Mouse (Mus musculus) ovary, postnatal 36 days (tissue): ENCODE results near the gene 1700021F05Rik.

Experiments
- DNase-seq: peaks from one replicate; pipeline ENCODE4 v3.0.0; 2022; ENCODE audit warnings: low spot score, mixed read lengths

Gene 1700021F05Rik

DNA sequence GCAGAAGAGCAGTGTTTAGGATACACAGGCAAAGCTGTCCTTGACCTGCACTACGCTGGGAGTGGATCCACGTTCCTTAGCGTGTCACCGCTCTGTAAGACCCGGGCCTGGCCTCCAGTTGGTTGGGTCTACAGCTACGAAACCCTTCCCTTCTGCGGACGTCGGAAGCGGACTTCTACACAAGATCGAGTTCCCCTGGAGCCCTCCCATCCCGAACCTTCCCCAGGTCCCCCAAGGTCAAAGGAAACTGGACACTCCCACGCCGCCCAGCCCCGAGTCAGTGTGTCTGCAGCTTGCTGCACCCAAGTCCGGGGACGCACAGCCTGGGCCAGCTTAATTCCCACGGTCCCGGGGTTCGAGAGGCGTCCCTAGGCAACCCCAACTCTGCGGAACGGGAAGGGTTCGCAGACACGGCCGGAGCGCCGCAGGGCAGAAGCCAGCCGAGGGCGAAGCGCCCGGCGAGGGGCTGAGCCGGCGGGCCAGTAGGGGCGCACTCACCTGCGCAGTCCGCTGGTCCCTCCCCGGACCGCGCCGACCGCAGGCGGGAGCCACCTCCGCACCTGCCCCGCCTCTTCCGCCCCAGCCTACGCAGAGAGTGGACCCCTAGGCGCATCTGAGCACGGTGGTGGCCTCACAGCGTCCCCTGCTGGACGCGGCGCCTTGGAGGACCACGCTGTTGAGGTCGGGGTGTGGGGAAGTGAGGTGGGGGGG, at the start of gene 1700021F05Rik:
TSS of gene 1700021F05Rik (minus strand) at position 553 of the 711 bp plus-strand sequence.
- peak; percentile 95 for DNase-seq

DNA sequence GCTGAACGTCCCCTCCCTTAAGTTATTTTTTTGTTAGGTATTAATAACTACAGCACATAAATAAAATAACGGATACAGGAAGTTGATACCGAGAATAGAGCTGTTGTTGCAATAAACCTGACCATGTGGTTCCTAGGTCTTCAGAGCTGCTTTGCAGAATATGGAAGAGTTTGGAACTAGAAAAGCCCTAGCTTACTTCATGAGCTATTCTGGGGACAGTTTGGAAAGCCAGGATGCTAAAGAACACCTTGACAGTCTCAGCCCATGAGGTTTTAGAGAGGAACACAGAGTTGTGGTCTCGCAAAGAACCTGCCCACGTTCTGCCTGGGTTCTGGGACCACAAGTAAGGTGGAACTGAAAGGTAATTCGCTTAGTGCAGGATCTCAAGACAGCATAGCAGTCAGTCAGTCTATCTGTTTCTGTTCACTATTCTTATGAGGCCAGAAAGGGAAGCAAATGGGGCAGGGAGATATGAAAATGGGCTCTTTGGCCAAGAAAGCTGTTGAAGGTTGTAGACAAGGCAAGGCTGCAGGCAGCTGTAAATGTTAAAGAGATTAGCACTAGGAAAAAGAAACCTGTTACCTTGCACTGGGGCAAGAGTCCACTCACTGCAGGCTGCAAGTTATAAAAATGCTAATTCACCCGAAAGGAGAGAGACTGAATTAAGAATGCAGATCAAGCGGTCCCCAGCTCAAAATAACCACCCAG, 47.8 kb upstream of the 1700021F05Rik start:
- DNase-seq: no peak

DNA sequence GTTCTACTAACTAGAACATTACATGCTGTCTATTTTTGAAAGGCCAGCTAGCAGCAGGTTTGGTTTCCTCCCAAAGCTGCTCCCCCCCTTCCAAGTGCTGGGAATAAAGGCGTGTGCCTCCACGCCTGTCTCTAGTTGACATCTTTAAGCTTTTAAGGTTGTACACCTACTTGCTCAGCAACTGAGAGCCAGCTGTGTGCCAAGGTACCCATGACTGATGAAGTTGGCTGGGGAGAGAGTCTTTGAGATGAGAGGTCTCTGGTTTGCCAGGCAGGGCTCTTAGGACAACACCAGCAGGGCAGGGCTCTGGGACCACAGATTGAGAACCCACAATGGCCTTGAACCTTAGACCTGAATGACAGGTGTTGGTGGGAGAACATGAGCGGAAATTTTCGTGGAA, 43.7 kb upstream of the 1700021F05Rik start:
- DNase-seq: no peak

DNA sequence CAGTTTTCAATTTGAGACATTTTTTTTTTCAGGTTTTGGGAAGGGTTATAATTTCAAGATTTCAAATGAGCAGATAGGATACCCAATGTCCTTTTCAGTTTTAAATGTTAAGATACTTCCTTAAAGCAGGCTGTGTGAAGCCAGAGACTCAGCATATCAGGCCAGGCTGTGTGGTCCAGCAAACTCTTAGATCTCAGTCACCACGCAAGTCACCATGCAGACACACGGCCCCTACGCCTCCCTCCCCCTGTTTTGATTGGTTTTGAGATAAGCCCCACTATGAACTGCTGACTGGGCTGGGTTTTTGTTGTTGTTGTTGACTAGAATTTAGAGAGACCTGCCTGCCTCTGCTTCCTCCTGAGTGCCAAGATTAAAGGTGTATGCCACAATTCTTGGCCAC, 40.5 kb upstream of the 1700021F05Rik start:
- no peak for DNase-seq

DNA sequence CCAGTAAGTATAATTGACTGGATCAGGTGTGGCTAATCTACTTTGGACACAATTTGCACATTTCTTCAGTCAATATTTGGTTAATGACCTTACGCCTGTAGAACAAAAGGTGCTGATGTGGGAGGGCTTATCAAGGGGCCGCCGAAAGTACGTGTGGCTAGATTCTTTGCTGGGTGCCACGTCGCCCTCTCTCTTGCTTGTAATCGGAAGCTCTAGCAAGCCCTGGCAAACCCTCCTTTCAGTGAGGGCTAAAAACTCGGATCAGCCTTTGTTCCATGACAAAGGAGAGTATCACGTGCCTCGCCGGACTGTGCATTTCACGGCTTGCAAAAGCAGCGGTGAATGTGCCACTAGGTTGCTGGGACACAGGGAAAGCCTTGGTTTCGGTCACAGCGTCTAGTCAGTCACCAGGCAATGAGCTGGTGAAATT, 39.9 kb upstream of the 1700021F05Rik start:
- peak; percentile 51 for DNase-seq

DNA sequence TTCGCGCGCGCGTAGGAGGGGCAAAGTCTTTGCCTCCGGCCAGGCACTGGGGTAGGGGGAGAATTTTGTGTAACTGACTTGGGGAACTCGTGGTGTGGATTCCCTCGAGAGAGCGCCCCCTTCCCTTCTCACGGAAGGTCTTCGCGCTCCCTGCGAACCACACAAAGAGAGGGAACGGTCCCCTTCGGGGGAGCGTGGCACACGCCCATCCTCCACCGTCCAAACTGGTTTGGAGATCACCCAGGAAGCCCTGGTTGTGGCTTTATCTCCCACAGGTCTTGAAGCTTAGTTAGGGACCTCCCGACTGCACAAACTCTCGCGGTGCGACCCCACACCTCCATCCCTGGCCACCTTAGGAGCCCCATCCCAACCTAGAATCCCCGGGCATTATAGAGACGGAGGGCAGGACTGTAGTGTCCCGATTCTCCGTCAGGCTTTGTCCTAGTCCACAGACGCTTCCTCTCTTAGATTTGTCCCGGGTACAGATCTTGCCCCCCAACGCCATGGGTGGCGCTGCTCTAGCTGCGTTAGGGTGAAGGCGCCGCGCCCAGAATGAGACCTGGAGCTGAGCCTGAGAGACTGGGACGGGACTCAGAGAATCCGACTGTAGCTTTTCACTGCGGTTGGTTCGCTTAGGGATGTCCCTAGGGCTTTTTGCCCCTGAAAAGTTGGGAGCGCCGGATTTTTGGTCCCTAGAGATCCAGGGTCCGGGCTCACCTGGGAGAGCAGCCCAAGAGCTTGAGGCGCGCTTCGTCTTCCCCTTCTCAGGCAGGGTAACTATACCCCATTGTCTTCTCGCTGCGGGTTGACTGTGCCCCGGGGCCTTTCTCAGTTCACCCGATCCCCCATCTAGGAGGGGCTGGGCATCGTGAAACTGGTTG, 38.8 kb upstream of the 1700021F05Rik start:
- peak; percentile 50 for DNase-seq

DNA sequence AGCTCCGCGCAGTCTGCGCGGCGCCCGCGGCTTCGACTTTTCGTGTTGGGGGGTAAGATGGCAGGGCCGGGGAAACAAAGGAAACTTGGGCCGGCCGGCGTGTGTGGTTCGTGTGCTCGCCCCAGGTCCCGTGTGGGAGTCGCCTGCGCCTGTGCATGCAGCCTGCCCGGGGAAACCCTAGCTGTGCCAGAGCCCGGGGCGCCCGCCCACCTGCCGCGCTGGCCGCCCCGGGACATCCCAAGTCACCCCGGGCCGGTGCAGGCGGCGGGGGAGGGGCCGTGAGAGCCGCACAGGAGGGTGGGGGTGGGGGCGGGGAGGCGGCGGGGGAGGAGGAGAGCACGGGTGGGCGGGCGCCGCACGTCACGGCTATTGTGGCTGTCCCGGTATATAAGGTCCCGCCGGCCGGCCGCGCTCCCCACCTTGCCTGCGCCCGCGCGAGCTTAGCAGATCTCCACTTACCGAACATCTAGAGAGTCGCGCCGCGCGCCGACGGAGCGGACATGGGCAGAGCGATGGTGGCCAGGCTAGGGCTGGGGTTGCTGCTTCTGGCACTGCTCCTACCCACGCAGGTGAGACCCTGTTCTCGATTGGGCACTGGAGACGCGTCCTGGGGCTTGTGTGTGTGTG, 38.1 kb upstream of the 1700021F05Rik start:
- peak; percentile 77 for DNase-seq

DNA sequence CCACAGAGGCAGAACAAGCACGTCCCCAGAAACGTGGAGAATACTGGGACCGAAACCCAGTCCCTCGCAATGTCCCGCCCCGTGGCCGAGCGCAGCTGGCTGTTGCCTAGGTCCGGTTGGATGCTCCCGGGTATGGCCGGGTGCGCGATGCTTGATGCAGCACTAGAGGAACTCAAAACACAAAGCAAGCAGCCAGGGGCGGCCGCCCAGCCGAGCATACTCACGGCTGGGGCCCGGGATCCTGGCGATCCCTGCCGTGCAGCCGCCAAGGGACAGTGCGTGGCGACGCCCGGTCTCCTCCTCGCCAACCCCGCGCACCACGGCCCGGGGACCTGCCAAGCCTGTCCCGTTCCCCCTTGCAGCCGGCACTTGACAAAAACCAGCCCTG, 37.6 kb upstream of the 1700021F05Rik start:
- peak; percentile 60 for DNase-seq

DNA sequence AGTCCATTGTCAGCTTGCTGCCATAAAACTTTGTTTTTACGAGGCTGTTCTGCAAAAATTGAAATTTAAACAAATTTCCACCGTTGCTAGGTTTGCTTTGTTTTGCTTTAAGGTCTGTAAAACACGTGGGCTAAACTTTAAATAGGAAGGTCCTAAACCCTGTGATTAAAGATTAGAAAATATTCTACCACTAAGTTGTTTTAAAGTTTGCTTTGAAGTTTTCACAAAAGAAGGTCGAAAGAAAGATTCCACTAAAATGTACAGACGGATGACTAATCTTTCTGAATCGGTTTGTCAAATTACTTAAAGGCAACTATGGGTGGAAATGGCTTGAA, 37.2 kb upstream of the 1700021F05Rik start, which contains the start of gene Cd24a:
TSS of gene Cd24a (plus strand) at position 288 of the 335 bp plus-strand sequence.
- no peak for DNase-seq

DNA sequence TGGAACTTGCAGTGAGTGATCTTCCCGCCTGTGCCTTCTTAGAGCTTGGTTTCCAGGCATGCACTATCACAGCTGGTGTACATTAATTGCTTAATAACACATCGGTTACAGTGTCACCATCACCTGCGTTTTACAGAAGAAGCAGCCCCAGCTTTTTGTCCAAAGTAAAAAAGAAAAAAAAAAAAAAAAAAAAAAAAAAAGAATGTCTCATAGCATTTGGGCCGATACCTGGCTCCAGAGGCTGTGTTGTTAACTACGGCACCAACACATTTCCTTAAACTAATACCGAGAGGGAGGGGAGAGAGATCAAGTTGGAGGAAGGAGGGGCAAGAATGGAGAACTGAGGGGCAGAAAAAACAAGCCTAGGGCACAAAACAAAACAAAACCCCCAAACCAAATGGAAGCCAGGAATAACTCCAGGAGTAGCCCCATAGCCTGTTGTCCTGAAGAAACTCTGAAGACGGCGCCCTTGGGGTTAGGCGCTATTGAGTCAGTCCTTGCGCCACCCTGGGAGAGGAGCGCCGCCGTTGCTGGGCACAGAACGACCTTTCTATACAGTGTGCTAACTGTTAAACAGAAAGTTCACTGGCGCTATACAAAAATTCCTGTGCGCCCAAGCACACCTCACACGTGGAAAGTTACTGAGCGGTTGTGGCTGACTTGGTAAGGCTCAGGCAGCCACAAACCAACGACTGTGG, 36.7 kb upstream of the 1700021F05Rik start:
- DNase-seq: peak; percentile 34

DNA sequence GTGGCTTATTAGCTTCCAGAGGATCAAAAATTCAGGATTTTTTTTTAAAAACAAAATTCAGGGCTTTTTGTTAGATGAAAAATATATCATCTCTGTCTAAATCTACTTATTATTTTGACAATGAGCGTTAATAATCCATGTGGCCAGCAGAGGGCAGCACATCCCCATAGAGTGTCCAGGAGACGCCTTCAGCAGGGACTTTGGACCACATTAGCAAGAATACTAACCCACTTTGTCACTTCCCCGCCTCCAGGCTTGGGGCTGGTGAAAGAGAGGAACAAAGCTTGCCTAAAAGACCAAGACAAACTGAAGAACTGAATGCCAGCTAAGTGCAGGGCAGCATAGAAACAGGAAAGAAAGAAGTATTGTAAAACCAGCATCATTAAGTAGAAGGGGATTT, 34.2 kb upstream of the 1700021F05Rik start:
- DNase-seq: peak; percentile 69

DNA sequence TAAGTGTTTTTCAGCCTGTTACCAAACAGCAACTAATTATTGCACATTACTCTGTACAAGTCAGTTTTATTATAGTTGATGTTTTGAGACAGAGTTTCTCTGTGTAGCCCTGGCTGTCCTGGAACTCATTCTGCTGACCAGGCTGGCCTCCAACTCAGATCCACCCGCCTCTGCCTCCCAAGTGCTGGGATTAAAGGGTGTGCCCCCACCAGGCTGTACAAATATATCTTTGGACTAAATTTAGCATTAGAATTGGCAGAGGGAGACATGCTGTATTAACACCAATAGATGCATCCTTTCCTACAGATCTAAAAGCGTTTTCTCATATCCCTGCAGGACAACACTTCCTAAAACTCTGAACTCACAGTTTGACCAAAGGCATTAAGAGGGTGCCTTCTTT, 33.6 kb upstream of the 1700021F05Rik start:
- no peak for DNase-seq

DNA sequence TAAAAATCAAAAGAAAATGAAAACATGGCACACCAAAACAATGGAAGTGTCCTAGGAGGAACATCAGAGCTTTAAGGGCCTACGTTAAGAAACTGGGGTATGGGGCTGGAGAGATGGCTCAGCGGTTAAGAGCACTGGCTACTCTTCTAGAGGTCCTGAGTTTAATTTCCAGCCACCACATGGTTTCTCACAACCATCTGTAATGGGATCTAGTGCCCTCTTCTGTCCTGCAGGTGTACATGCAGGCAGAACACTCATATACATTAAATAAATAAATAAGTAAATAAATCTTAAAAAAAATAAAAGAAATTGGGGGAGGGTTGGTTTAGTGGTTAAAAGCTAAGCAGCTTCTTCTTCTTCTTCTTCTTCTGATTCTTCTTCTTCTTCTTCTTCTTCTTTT, 20.5 kb upstream of the 1700021F05Rik start:
- DNase-seq: no peak

DNA sequence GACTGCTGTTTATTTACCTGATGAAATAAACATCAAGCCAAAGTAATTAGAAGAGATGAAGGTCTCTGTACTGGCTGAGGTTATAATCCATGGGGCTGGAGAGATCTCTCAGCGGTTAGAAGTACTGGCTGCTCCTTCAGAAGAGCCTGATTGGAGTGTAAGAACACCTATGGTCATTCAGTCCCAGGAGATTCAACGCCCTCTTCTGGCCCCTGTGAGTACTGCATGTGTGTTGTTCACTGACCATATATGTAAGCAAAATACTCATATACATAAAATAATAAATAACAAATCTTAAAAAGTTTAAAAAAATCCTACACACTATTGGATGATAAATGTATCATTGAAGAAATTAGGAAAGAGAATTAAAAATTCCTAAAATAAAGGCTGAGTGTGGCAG, 20.0 kb upstream of the 1700021F05Rik start:
- DNase-seq: no peak

DNA sequence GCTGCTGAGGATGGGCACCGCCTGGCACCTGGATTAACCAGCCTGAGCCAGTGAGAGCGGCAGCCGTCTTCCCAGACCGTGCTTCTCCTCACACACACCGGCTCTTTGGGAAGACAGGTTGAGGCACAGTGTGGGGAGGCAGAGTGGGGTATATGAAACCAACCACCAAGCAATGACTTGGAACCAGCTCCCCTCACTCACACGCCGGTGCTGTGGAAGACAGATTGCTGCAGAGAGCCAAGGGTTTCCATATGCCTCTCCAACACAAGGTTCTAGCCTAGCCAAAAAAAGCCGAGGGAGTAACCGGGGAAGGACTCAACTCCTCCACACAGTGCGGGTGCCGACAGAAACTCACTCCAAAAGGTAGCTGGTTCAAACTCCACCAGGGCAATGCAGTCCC, 18.5 kb upstream of the 1700021F05Rik start:
- no peak for DNase-seq

DNA sequence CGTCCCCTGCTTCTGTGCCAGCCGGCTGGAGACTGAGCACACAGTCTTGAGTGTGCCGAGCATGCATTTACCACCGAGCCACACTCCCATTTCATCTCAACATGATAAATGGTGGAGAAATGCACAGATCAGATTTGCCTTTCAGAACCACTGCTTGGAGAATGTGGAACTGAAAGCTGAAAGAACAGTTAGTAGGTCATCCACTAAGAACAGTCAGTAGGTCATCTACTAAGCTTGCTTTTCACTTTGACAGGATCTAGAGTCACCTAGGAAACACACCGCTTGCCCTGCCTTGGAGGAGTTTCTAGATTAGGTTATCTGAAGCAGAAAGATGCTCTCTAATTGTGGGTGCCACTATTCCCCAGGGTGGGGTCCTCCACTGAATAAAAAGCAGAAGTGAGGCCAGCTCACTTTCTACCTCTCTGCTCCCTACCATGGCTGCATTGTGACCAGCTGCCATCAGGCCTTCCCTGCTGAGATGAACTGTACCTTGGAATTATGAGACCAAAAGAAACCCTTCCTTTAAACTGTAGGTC, 16.9 kb upstream of the 1700021F05Rik start:
- no peak for DNase-seq

DNA sequence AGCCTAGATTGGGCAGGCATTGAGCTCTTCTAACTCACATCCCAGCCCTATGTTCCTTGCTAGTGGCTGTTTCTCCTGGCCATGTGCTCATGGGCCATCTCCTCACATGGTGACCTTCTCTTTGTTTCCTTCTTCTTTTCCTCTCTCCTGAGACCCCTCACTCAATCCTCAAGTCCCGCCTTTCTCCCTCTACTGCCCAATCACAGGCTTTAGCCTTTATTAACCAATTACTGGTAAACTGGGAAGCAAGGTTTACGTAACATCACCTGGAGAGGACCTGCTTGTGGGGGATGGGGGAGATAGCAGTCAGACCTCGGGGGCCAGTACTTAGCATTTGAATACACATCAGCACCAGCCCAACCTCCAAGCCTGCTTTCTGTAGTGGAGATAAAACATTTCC, 10.6 kb upstream of the 1700021F05Rik start:
- DNase-seq: no peak

DNA sequence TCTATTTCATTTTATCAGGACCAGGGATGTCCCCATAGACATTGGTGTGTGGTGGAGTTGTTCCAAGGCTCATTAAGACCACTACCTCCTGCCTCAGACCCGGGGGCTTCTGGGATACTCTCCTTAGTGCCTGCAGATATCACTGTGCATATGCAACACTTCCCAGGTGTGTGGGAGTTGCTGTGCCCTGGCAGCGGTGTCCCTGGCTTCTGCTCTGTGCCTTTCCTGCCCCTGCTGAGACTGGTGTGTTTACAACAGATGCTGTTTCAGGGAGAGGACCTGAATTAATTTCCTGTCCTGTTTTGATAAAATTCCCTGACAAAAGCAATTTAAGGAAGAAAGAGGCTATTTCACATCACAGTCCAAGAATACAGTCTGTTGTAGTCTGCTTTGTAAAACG, 10.1 kb upstream of the 1700021F05Rik start:
- DNase-seq: no peak

DNA sequence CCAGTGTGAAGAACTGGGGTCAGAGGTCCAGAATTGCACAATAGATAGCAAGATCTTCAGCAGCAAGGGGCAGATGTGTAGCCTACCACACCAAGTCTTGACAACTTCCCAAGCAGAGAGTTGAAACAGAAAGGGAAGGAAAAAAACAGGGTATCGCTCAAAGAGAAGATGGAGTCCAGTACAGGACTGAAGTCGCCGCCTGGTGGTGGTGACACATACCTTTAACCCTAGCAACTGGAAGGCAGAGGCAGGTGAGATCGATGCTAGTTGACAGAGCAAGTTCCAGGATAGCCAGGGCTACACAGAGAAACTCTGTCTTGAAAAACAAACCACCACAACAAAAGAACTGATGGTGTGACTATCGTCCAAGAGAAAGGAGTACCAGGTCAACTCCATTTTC, 8.6 kb upstream of the 1700021F05Rik start:
- no peak for DNase-seq

DNA sequence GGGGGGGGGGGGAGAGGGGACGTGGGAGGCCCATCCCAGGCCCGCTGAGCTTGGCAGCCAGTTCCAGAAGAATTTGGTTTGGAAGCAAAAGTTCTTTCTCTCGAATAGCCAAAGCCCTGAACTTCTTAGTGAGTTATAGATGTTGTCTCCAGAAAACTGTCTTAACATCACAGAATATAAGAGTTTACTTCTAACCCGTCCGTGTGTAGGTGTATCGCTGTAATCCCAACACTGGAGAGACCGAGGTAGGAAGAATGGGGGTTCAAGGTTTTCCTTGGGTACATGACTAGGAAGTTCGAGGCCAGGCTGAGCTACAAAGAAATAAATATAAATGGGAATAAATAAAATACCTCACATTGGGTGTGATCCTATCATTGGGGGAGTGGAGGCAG, 355 bp upstream of the 1700021F05Rik start:
- DNase-seq: no peak

DNA sequence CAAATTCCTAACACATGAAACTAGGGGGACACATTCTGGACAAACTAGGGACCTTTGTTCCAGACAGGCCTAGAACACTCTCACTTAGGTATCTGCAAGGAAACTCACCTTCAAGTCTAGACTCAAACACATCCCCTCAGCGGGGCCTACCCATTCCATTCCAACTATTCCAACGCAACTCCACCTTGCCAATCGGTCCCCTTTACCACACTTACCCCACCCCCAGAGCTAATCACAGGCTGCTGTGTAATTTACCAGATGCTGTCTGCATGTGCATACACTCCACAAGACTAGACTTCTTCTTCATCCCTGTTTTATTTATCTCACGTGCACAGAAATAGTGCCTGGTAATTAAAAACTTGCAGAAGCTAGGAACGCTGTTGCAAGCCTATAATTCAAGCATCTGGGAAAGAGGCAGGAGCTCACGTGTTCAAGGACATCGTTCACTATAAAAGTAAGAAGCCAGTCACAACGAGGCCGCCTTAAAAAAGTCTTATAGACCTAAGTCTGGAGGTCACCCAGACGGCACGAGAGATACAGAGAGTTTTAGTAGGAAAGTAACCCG, 966 bp downstream of the 1700021F05Rik start:
- DNase-seq: no peak
